ENCODE assay signal across 1 mouse cellular context in the genomic region with DNA sequence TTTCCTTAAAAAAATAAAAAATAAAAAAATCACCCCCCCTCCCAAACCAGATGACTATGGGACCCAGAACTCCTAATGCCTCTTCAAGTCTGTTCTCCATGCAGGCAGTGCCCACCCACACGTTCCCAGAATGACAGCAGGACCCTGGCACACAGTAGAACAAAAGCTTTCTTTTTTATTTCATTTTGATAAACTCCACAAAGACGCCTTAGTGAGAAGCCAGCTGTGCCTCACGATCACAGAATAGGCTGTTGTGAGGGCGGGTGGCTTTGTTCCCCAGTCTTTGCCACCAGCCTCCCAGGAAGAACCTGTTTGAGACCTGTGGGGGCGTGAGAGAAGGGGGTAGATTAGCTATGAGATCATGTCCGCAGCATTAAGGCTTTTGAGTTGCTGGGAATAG.
TF ChIP-seq lines count a peak whose summit lies in the region.

No protein-coding gene starts in this region.

TF ChIP-seq in CH12.LX, 34 proteins besides CTCF, POLR2A, EP300 and RAD21:
- TF ChIP-seq MAFK (IDR thresholded peaks at IDR 0.05; ENCODE audit: insufficient replicate concordance, low read length) (no peak), NRF1 (IDR thresholded peaks at IDR 0.05; ENCODE audit: low read depth, low read length) (no peak), SMC3 (IDR thresholded peaks at IDR 0.05; ENCODE audit: low read depth, low read length) (no peak), TCF12 (IDR thresholded peaks at IDR 0.05; ENCODE audit: low read depth, low read length) (no peak), MXI1 (IDR thresholded peaks at IDR 0.05; ENCODE audit: low read depth, low read length) (no peak), POLR2AphosphoS2 (IDR thresholded peaks at IDR 0.05; ENCODE audit: low read depth, low read length) (no peak), TBP (conservative IDR thresholded peaks at IDR 0.05; ENCODE audit: low read depth, low read length) (no peak), ZMIZ1 (IDR thresholded peaks at IDR 0.05; ENCODE audit: low read depth, low read length) (no peak), CHD1 (IDR thresholded peaks at IDR 0.05; ENCODE audit: low read depth, low read length) (no peak), JUND (conservative IDR thresholded peaks at IDR 0.05; ENCODE audit: low read depth, low read length) (no peak), ZNF384 (IDR thresholded peaks at IDR 0.05; ENCODE audit: low read depth, low read length) (no peak), PAX5 (IDR thresholded peaks at IDR 0.05; ENCODE audit: low read length) (no peak), SIN3A (IDR thresholded peaks at IDR 0.05; ENCODE audit: low read length) (no peak), GABPA (IDR thresholded peaks at IDR 0.05; ENCODE audit: insufficient replicate concordance, low read depth, low read length) (no peak), UBTF (IDR thresholded peaks at IDR 0.05; ENCODE audit: low read depth, low read length) (no peak), MEF2A (IDR thresholded peaks at IDR 0.05; ENCODE audit: borderline replicate concordance, low read depth, low read length) (no peak), CHD2 (IDR thresholded peaks at IDR 0.05; ENCODE audit: low read length) (no peak)
TF ChIP-seq in CH12.LX: peak in this region for 0.
